Mouse (Mus musculus) small intestine, adult 2 months (tissue): ENCODE measurements around the gene Cyp2ab1.

Experiments used
- CTCF ChIP-seq: fragments of 200-500 bp; IDR thresholded peaks from 2 replicates; pipeline ENCODE4 v1.5.1; 2012; ENCODE audit warnings: low read depth, mild to moderate bottlenecking, control low read depth, inconsistent platforms, low read length, moderate library complexity, mixed read lengths; ENCODE audit not compliant: insufficient replicate concordance, insufficient read length; ENCODE audit errors: extremely low read depth
- POLR2A ChIP-seq: fragments of 200-500 bp; IDR thresholded peaks from 2 replicates; pipeline ENCODE4 v1.6.1; 2012; ENCODE audit warnings: low read depth, mild to moderate bottlenecking, control low read depth, inconsistent platforms, low read length, moderate library complexity

- TF ChIP-seq CTCF (no peak), POLR2A (no peak)
These were observed 32.6 kb upstream of the Cyp2ab1 start for GRCm38 (mm10) chr16:20357837-20358236.
